Mouse (Mus musculus): ENCODE results near the gene Commd7.

Commd7 gene

GRCm38 (mm10) chr2:153592056-153593014, 40.2 kb downstream of the Commd7 start:
- no peak for DNase-seq (ENCODE audit: extremely low spot score, low read depth, low spot score)

- DNase-seq (ENCODE audit: extremely low spot score, low read depth, low spot score): peak; percentile 56
Measured at GRCm38 (mm10) chr2:153586515-153587174, 45.9 kb downstream of the Commd7 start.

- DNase-seq (ENCODE audit: extremely low spot score, low read depth, low spot score): no peak
Measured at GRCm38 (mm10) chr2:153585981-153586380, 46.6 kb downstream of the Commd7 start.

GRCm38 (mm10) chr2:153584396-153584795, 48.2 kb downstream of the Commd7 start:
- no peak for DNase-seq (ENCODE audit: extremely low spot score, low read depth, low spot score)

- no peak for DNase-seq (ENCODE audit: extremely low spot score, low read depth, low spot score)
Measured at GRCm38 (mm10) chr2:153583641-153584049, 48.9 kb downstream of the Commd7 start.

- DNase-seq (ENCODE audit: extremely low spot score, low read depth, low spot score): no peak
Measured at GRCm38 (mm10) chr2:153582876-153583585, 49.5 kb downstream of the Commd7 start.

GRCm38 (mm10) chr2:153581416-153581815, 51.2 kb downstream of the Commd7 start:
- DNase-seq (ENCODE audit: extremely low spot score, low read depth, low spot score): no peak

- no peak for DNase-seq (ENCODE audit: extremely low spot score, low read depth, low spot score)
Measured at GRCm38 (mm10) chr2:153580458-153580985, 52.1 kb downstream of the Commd7 start.

GRCm38 (mm10) chr2:153580042-153580441, 52.5 kb downstream of the Commd7 start:
- no peak for DNase-seq (ENCODE audit: extremely low spot score, low read depth, low spot score)

GRCm38 (mm10) chr2:153577122-153577521, 55.5 kb downstream of the Commd7 start:
- no peak for DNase-seq (ENCODE audit: extremely low spot score, low read depth, low spot score)

- no peak for DNase-seq (ENCODE audit: extremely low spot score, low read depth, low spot score)
Measured at GRCm38 (mm10) chr2:153576150-153576549, 56.4 kb downstream of the Commd7 start.

GRCm38 (mm10) chr2:153575554-153575953, 57.0 kb downstream of the Commd7 start:
- no peak for DNase-seq (ENCODE audit: extremely low spot score, low read depth, low spot score)

GRCm38 (mm10) chr2:153573101-153573500, 59.5 kb downstream of the Commd7 start:
- DNase-seq (ENCODE audit: extremely low spot score, low read depth, low spot score): no peak

- no peak for DNase-seq (ENCODE audit: extremely low spot score, low read depth, low spot score)
Measured at GRCm38 (mm10) chr2:153568541-153568940, 64.0 kb downstream of the Commd7 start.

- DNase-seq (ENCODE audit: extremely low spot score, low read depth, low spot score): no peak
Measured at GRCm38 (mm10) chr2:153568013-153568412, 64.6 kb downstream of the Commd7 start.

Data from hindlimb bud, embryonic 11.5 days (tissue).